Mouse (Mus musculus) frontal cortex, adult (tissue): Measurements from ENCODE around the gene Sptlc3.

Source experiments
- ATAC-seq: cut with Nextera tagmentation; 2 replicates; pipeline ENCODE4 v1.9.2; 2017; ENCODE audit warnings: mild to moderate bottlenecking, moderate library complexity, mixed read lengths; ENCODE audit not compliant: low TSS enrichment

Sptlc3 gene

GRCm38 (mm10) chr2:139634506-139634905, 140.8 kb downstream of the Sptlc3 start:
- no peak for ATAC-seq

- no peak for ATAC-seq
Measured at GRCm38 (mm10) chr2:139637861-139638260, 144.1 kb downstream of the Sptlc3 start.

GRCm38 (mm10) chr2:139641757-139642385, 148.2 kb downstream of the Sptlc3 start:
- ATAC-seq, result no peak

GRCm38 (mm10) chr2:139649518-139649917, 155.8 kb downstream of the Sptlc3 start:
- peak; percentile 98 for ATAC-seq

GRCm38 (mm10) chr2:139656750-139657149, 163.0 kb downstream of the Sptlc3 start:
- no peak for ATAC-seq

GRCm38 (mm10) chr2:139671838-139672237, 178.1 kb downstream of the Sptlc3 start:
- ATAC-seq, result no peak

GRCm38 (mm10) chr2:139672371-139672770, 178.7 kb downstream of the Sptlc3 start:
- ATAC-seq, result no peak

- peak; percentile 76 for ATAC-seq
Measured at GRCm38 (mm10) chr2:139677065-139677762, 183.5 kb downstream of the Sptlc3 start.

GRCm38 (mm10) chr2:139677809-139678274, 184.1 kb downstream of the Sptlc3 start, which contains the start of gene Ism1:
Gene Ism1 (plus strand): TSS chr2:139678178.
- peak; percentile 21 for ATAC-seq

- ATAC-seq, result peak; percentile 79
Measured at GRCm38 (mm10) chr2:139678275-139679140, 184.8 kb downstream of the Sptlc3 start.

GRCm38 (mm10) chr2:139682540-139682939, 188.8 kb downstream of the Sptlc3 start:
- no peak for ATAC-seq
